Mouse (Mus musculus): ENCODE measurements around the gene Lrig1. TPM values are rescaled to one million over a fixed set of nuclear protein-coding genes. Genes with fewer than 3 reads are reported as not detected.

Gene Lrig1
- total and polyA plus RNA-seq, 2 experiments from 2014 or later, result 16.6 to 90.8 TPM

DNA sequence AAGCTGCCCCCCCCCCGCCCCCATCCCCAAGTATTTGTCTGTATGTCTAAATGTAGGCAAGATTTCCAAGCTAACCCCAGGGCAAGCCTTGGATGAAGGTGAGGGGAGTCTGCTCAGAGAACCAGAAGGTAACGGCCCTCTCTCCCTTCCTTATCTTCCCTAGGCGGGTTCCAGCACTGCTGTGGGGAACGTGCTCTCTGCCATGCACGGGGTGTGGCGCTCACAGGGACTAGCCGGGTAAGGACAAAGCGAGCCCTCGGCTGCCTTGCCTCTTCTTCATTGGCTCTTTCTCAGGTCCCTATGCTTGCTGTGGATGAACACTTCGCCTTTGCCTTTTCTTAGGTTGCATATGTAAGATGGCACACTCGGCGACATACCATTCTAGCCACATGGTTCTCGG, 100.9 kb downstream of the Lrig1 start:
- peaks cover 6% of the 10 kb centered on the region; the same call in 1 of the 2 replicates for H3K36me3 ChIP-seq (ENCODE audit: insufficient read depth, low read length)
- no peaks in the 10 kb centered on the region for H3K27me3 ChIP-seq (ENCODE audit: insufficient read depth, low read length)
- H3K4me3 ChIP-seq (ENCODE audit: low read depth, low read length), result no peak overlapping the region
- H3K27ac ChIP-seq (ENCODE audit: low read depth, low read length), result no peak overlapping the region
- H3K4me1 ChIP-seq (ENCODE audit: insufficient read depth, low read length), result no peaks in the 10 kb centered on the region
- H3K9ac ChIP-seq (replicated peaks; ENCODE audit: low read length, poor library complexity, severe bottlenecking), result no peak overlapping the region
- H3K9me3 ChIP-seq (ENCODE audit: low read length), result no peaks in the 10 kb centered on the region
- H3K4me2 ChIP-seq (ENCODE audit: low read depth, low read length, poor library complexity, severe bottlenecking), result no peak overlapping the region
- no peak for DNase-seq (ENCODE audit: low spot score)
- no peak for ATAC-seq (ENCODE audit: low FRiP score)
- 91% methylated on average over 13 of the region's 13 CpGs for WGBS
- no peak for TF ChIP-seq CTCF (IDR thresholded peaks at IDR 0.05)

DNA sequence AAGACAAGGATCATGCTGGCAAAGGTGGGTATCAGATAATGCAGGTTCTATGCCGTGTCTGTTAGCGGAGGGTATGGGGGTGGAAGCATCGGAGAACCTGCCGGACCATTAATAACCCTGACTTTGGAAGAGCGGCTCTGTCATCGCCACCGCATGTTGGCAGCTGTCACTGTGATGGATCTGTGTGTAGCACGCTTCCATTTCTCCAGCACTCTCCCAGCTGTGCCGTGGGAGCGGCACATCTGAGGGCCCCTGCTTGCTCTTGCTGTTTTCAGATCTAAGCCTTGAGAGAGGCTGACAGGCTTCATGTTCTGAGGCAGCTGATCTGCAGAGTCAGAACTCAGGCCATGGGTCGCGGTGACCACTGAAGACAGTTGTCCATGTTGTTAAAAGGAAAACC, 101.5 kb downstream of the Lrig1 start:
- Histone ChIP-seq H3K9ac (replicated peaks; ENCODE audit: low read length, poor library complexity, severe bottlenecking) (no peak overlapping the region), H3K9me3 (ENCODE audit: low read length) (no peaks in the 10 kb centered on the region), H3K4me1 (ENCODE audit: insufficient read depth, low read length) (no peaks in the 10 kb centered on the region), H3K27me3 (ENCODE audit: insufficient read depth, low read length) (no peaks in the 10 kb centered on the region), H3K4me2 (ENCODE audit: low read depth, low read length, poor library complexity, severe bottlenecking) (no peak overlapping the region), H3K4me3 (ENCODE audit: low read depth, low read length) (no peak overlapping the region), H3K27ac (ENCODE audit: low read depth, low read length) (no peak overlapping the region), H3K36me3 (ENCODE audit: insufficient read depth, low read length) (peaks cover 3% of the 10 kb centered on the region; the same call in 1 of the 2 replicates)
- DNase-seq (ENCODE audit: low spot score) (no peak), ATAC-seq (ENCODE audit: low FRiP score) (no peak)
- TF ChIP-seq CTCF (IDR thresholded peaks at IDR 0.05), result no peak
- 94% methylated on average over 12 of the region's 12 CpGs for WGBS

DNA sequence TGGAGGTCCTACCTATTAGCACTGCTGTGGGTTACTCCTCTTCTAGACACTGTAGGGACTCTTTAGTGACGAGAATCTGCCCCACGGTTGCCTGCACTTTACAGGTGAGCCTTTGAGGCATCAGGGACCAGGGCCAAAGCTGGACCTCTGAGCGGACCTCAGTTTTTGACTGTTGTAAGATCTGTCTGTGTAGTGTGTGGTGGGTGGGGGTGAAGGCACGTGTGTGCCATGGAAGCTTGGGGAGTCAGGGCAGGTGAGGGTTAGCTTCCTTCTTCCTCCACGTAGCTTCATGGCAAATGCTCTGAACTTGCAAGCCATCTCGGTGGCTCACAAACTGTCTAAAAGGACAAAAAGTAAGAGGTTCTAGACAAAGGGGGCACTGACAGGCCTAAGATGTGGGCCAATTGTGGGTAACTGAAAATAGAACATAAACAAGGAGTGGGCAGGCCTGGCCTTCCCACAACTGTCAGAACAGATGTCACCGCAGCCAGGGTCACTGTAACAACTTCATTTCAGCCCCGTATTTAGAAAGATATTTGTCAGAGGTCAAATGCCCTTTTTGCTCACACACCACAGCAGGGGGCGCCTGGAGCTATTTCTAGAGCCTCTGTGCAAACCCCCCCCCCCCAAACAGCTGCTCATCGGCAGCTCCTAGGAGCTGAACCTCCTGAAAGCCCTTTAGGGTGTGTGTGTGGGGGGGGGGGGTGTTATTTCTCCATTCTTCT, 103.0 kb downstream of the Lrig1 start:
- no peak for DNase-seq (ENCODE audit: low spot score)
- 56% methylated on average over 10 of the region's 10 CpGs for WGBS

DNA sequence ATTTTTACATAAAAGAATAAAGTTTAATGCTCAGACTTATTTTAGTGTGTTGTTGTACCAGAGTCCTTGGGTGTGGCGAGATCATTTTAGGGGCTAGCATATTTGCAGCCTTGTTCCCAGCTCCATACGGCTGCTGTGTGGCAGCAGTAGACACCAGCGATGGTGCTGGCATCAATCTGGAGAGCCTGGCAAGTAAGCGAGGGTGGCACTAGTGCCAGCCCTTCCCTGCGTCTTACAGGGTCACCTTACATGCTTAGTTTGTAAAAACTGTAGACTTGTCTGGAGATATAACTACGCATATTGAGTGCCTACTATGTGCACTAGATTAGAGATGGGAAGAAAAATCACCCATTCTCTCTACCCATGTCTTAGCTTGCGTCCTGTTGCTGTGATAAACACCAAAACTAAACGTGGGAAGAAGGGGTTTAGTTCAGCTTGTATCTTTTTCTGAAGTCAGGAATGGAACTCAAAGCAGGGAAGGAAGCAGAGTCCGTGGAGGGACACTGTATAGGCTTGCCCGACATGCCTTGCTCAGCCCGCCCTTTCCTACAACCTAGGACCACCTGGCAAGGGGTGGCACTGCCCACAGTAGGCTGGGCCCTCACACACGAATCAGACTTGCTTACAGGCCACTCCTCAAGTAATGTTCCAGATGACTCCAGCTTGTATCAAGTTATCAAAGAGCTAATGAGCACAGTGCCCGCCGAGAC, 103.8 kb downstream of the Lrig1 start:
- no peak for TF ChIP-seq CTCF (IDR thresholded peaks at IDR 0.05)
- 91% methylated on average over 14 of the region's 14 CpGs for WGBS

More for the DNA sequence above, 103.0 kb downstream of the Lrig1 start:
- H3K4me1 ChIP-seq (ENCODE audit: insufficient read depth, low read length), result no peaks in the 10 kb centered on the region; the same call in 1 of the 2 replicates
- peaks cover 3% of the 10 kb centered on the region; the same call in 1 of the 2 replicates for H3K36me3 ChIP-seq (ENCODE audit: insufficient read depth, low read length)
- no peak overlapping the region for H3K9ac ChIP-seq (replicated peaks; ENCODE audit: low read length, poor library complexity, severe bottlenecking)
- H3K27me3 ChIP-seq (ENCODE audit: insufficient read depth, low read length), result no peaks in the 10 kb centered on the region
- no peak overlapping the region for H3K4me2 ChIP-seq (ENCODE audit: low read depth, low read length, poor library complexity, severe bottlenecking)
- H3K4me3 ChIP-seq (ENCODE audit: low read depth, low read length), result no peak overlapping the region
- ATAC-seq (ENCODE audit: low FRiP score), result no peak
- peak; percentile 42 for TF ChIP-seq CTCF (IDR thresholded peaks at IDR 0.05)
- no peaks in the 10 kb centered on the region for H3K9me3 ChIP-seq (ENCODE audit: low read length)
- H3K27ac ChIP-seq (ENCODE audit: low read depth, low read length), result no peak overlapping the region

DNA sequence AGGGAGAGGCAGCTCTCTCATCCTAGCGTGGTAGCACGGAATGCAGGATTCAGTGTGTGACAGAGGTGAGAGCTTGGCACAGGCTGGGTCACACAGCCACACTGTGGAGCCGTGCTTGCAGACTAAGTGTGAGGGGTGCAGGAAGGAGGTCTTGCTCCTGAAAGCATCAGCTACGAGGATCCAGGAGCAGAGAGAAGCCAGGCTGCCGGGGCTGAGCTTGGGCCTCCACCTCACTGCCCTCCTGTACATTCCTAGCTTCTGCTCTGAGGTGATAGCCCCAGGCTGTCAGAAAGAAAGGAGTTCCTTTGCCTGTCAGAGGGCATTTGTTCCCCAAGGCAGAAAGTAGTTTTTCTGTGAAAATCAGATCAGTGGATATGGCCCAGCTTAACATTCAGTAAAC, 104.8 kb downstream of the Lrig1 start:
- TF ChIP-seq CTCF (IDR thresholded peaks at IDR 0.05), result no peak
- no peaks in the 10 kb centered on the region; the same call in 1 of the 2 replicates for H3K4me1 ChIP-seq (ENCODE audit: insufficient read depth, low read length)
- WGBS, result 78% methylated on average over 5 of the region's 5 CpGs

More for the DNA sequence above, 103.8 kb downstream of the Lrig1 start:
- H3K9ac ChIP-seq (replicated peaks; ENCODE audit: low read length, poor library complexity, severe bottlenecking), result no peak overlapping the region
- H3K4me3 ChIP-seq (ENCODE audit: low read depth, low read length), result no peak overlapping the region
- DNase-seq (ENCODE audit: low spot score), result no peak
- H3K9me3 ChIP-seq (ENCODE audit: low read length), result no peaks in the 10 kb centered on the region
- H3K27ac ChIP-seq (ENCODE audit: low read depth, low read length), result no peak overlapping the region
- H3K4me2 ChIP-seq (ENCODE audit: low read depth, low read length, poor library complexity, severe bottlenecking), result no peak overlapping the region
- ATAC-seq (ENCODE audit: low FRiP score), result no peak
- H3K27me3 ChIP-seq (ENCODE audit: insufficient read depth, low read length), result no peaks in the 10 kb centered on the region
- H3K36me3 ChIP-seq (ENCODE audit: insufficient read depth, low read length), result peaks cover 3% of the 10 kb centered on the region; the same call in 1 of the 2 replicates
- H3K4me1 ChIP-seq (ENCODE audit: insufficient read depth, low read length), result no peaks in the 10 kb centered on the region; the same call in 1 of the 2 replicates

DNA sequence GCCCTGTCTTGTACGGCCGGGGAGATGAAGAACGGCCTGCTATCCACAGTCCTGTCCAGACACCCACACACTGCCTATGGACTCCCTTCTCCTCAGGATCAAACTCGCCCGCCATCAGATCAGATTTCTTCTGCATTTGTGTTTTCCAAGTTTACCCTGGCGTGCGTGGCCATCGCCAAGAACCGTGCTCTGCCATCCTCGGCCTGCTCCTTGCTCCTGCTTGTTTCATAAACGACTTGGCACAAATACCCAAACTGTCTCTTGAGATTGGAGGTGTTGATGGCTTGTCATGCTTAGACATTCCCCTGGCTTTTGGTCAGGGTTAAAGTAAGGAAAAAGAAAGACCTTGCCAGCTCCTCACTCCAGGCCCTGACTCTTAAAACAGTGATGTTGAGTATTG, 105.2 kb downstream of the Lrig1 start:
- Histone ChIP-seq H3K4me3 (ENCODE audit: low read depth, low read length) (no peak overlapping the region), H3K4me1 (ENCODE audit: insufficient read depth, low read length) (no peaks in the 10 kb centered on the region; the same call in 1 of the 2 replicates), H3K27ac (ENCODE audit: low read depth, low read length) (no peak overlapping the region), H3K36me3 (ENCODE audit: insufficient read depth, low read length) (no peaks in the 10 kb centered on the region), H3K4me2 (ENCODE audit: low read depth, low read length, poor library complexity, severe bottlenecking) (no peak overlapping the region), H3K9me3 (ENCODE audit: low read length) (no peaks in the 10 kb centered on the region), H3K27me3 (ENCODE audit: insufficient read depth, low read length) (no peaks in the 10 kb centered on the region), H3K9ac (replicated peaks; ENCODE audit: low read length, poor library complexity, severe bottlenecking) (no peak overlapping the region)
- DNase-seq (ENCODE audit: low spot score) (no peak), ATAC-seq (ENCODE audit: low FRiP score) (no peak)
- WGBS, result 93% methylated on average over 11 of the region's 11 CpGs
- TF ChIP-seq CTCF (IDR thresholded peaks at IDR 0.05), result no peak

More for the DNA sequence above, 104.8 kb downstream of the Lrig1 start:
- Histone ChIP-seq H3K36me3 (ENCODE audit: insufficient read depth, low read length) (no peaks in the 10 kb centered on the region), H3K27ac (ENCODE audit: low read depth, low read length) (no peak overlapping the region), H3K9ac (replicated peaks; ENCODE audit: low read length, poor library complexity, severe bottlenecking) (no peak overlapping the region), H3K4me2 (ENCODE audit: low read depth, low read length, poor library complexity, severe bottlenecking) (no peak overlapping the region), H3K9me3 (ENCODE audit: low read length) (no peaks in the 10 kb centered on the region), H3K4me3 (ENCODE audit: low read depth, low read length) (no peak overlapping the region), H3K27me3 (ENCODE audit: insufficient read depth, low read length) (no peaks in the 10 kb centered on the region)
- ATAC-seq (ENCODE audit: low FRiP score), result no peak
- DNase-seq (ENCODE audit: low spot score), result no peak

Measured in midbrain, postnatal 0 days (tissue).